Mouse (Mus musculus): ENCODE measurements at regions not wholly inside any gene's neighbourhood (a gene's known extent, or its start where the extent isn't known, plus 50 kb on each side); places are given as distances from the start of the nearest gene placed in this dataset.

DNA sequence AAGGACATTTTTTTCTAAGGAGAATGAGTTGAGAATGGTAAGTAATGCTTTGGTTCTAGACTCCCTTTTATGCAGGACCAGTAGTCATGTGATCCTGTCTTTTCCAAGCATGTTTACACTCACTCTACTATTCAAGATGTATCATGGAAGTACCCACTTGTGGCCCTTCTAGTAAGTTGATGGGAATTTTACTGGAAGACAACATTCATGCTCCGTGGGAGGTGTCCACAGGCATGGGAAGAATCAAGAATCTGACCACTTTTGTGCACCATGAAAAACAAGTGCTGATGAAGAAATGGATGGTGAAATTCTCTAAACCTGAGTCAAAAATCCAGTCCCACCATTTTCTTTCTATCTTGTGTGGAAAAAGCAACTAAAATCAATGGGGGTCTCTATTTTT is 399.1 kb upstream of the Pappa start:
- TF ChIP-seq E2F4 (IDR thresholded peaks at IDR 0.05; ENCODE audit: insufficient replicate concordance, low read depth, low read length) (no peak), CTCF (conservative IDR thresholded peaks at IDR 0.05 in 1 of 2, IDR thresholded peaks at IDR 0.05 in 1 of 2; ENCODE audit: low read depth in 2 of 2, low read length in 2 of 2) (no peak), EP300 (IDR thresholded peaks at IDR 0.05; ENCODE audit: low read length) (no peak), ZMIZ1 (IDR thresholded peaks at IDR 0.05; ENCODE audit: low read depth, low read length) (no peak), POLR2AphosphoS2 (IDR thresholded peaks at IDR 0.05; ENCODE audit: low read depth, low read length) (no peak), JUN (IDR thresholded peaks at IDR 0.05; ENCODE audit: insufficient read depth, low read depth, low read length) (no peak), CHD1 (IDR thresholded peaks at IDR 0.05; ENCODE audit: low read depth, low read length) (no peak), POLR2A (IDR thresholded peaks at IDR 0.05; ENCODE audit: low read depth, low read length) (no peak), PAX5 (IDR thresholded peaks at IDR 0.05; ENCODE audit: low read length) (no peak), USF1 (IDR thresholded peaks at IDR 0.05; ENCODE audit: low read depth, low read length) (no peak), SIN3A (IDR thresholded peaks at IDR 0.05; ENCODE audit: low read length) (no peak), MAZ (IDR thresholded peaks at IDR 0.05; ENCODE audit: low read depth, low read length) (no peak), TCF12 (IDR thresholded peaks at IDR 0.05; ENCODE audit: low read depth, low read length) (no peak)
